Mouse (Mus musculus) ES-E14 (cell line): Measurements from ENCODE around the gene Eif5b. TPM values are rescaled to one million over a fixed set of nuclear protein-coding genes. Genes with fewer than 3 reads are reported as not detected.

Experiments
- DNase-seq: peaks from one replicate; pipeline ENCODE4 v3.0.0-alpha.2; 2013; ENCODE audit warnings: low read depth, low spot score
- H3K27ac ChIP-seq: 2 replicates; pipeline ENCODE4 v1.5.1; 2012; ENCODE audit warnings: low read depth, mild to moderate bottlenecking, low read length, moderate library complexity, mixed read lengths; ENCODE audit not compliant: poor library complexity, insufficient read depth, severe bottlenecking
- H3K36me3 ChIP-seq: 2 replicates; pipeline ENCODE4 v1.6.1; 2012; ENCODE audit warnings: mild to moderate bottlenecking, low read length, moderate library complexity, mixed read lengths; ENCODE audit not compliant: control insufficient read depth, poor library complexity, insufficient read depth, severe bottlenecking
- H3K4me1 ChIP-seq, 2 experiments: fragments of 150-350 bp in 1 of 2; sonication (generic) in 1 of 2; 2 replicates each; pipeline ENCODE4 v1.6.1; 2012; ENCODE audit warnings: low read length in 2 of 2, mild to moderate bottlenecking in 1 of 2, mixed read lengths in 1 of 2; ENCODE audit not compliant: control insufficient read depth in 2 of 2, insufficient read depth in 2 of 2, poor library complexity in 1 of 2
- H3K4me3 ChIP-seq, 2 experiments: fragments of 150-350 bp in 1 of 2; sonication (generic) in 1 of 2; 2 replicates each; pipeline ENCODE4 v1.5.1; 2012; ENCODE audit warnings: low read length in 2 of 2, low read depth in 1 of 2, mild to moderate bottlenecking in 1 of 2, mixed read lengths in 1 of 2; ENCODE audit not compliant: insufficient read depth in 1 of 2, poor library complexity in 1 of 2, severe bottlenecking in 1 of 2
- H3K9ac ChIP-seq: 2 replicates; pipeline ENCODE4 v1.6.1; 2012; ENCODE audit warnings: low read depth, mild to moderate bottlenecking, low read length, mixed read lengths; ENCODE audit not compliant: poor library complexity, insufficient read depth, severe bottlenecking
- H3K9me3 ChIP-seq: fragments of 150-350 bp; sonication (generic); 2 replicates; pipeline ENCODE4 v1.6.1; 2012; ENCODE audit warnings: low read depth, mild to moderate bottlenecking, low read length; ENCODE audit not compliant: control insufficient read depth, insufficient read depth
- CHD2 ChIP-seq: IDR thresholded peaks from 2 replicates; pipeline ENCODE4 v1.6.1; 2014; ENCODE audit warnings: mild to moderate bottlenecking, low read depth, low read length, inconsistent platforms
- HCFC1 ChIP-seq: IDR thresholded peaks from 2 replicates; pipeline ENCODE4 v1.6.1; 2012; ENCODE audit warnings: low read length, inconsistent platforms, borderline replicate concordance; ENCODE audit not compliant: insufficient read depth
- MAFK ChIP-seq: IDR thresholded peaks from 2 replicates; pipeline ENCODE4 v1.6.1; 2014; ENCODE audit warnings: mild to moderate bottlenecking, low read depth, low read length, inconsistent platforms; ENCODE audit not compliant: insufficient read depth
- ZC3H11A ChIP-seq: IDR thresholded peaks from 2 replicates; pipeline ENCODE4 v1.6.1; 2012; ENCODE audit warnings: low read depth, mild to moderate bottlenecking, inconsistent platforms, low read length, borderline replicate concordance
- ZNF384 ChIP-seq: IDR thresholded peaks from 2 replicates; pipeline ENCODE4 v1.6.1; 2012; ENCODE audit warnings: low read depth, low read length, inconsistent platforms
- in situ Hi-C, 2 experiments: fragments of 600-800 bp; cut with MboI; formaldehyde crosslinking; loops; one replicate each; pipeline ENCODE4 v1.15.1; 2025; ENCODE audit warnings: low sequenced_read_pairs in 2 of 2, inconsistent platforms in 1 of 2; ENCODE audit not compliant: unreplicated experiment in 2 of 2
- total RNA-seq: library from RNA; depleted of rRNA; stranded (reverse); fragments of 300-350 nt; gene quantifications from 2 replicates; pipeline ENCODE4 v1.2.3, GENCODE M21; 2012

The Eif5b gene
- total RNA-seq, 1 experiment, result 30.6 TPM

- H3K9ac ChIP-seq, result no peak overlapping the region
- no peak for TF ChIP-seq HCFC1
- no peaks in the 10 kb centered on the region for H3K36me3 ChIP-seq
- H3K9me3 ChIP-seq, result no peaks in the 10 kb centered on the region
- no peak for DNase-seq
- H3K4me1 ChIP-seq, result peaks cover 0 to 4% of the 10 kb centered on the region in 2 experiments; a peak in 1 of 4 replicates
- H3K4me3 ChIP-seq, result no peak overlapping the region
- H3K27ac ChIP-seq, result no peak overlapping the region
- in situ Hi-C loops, result no loop called here
Observed at GRCm38 (mm10) chr1:38003046-38003445, 5.2 kb downstream of the Eif5b start.

- Histone ChIP-seq H3K9ac (no peak overlapping the region), H3K27ac (no peak overlapping the region), H3K4me3 (no peak overlapping the region), H3K4me1 (peaks cover 0 to 6% of the 10 kb centered on the region in 2 experiments; a peak in 1 of 4 replicates), H3K36me3 (no peaks in the 10 kb centered on the region), H3K9me3 (no peaks in the 10 kb centered on the region)
- in situ Hi-C loops, result no loop called here
- DNase-seq, result no peak
- TF ChIP-seq ZNF384, result no peak
- TF ChIP-seq ZC3H11A, result no peak
- TF ChIP-seq CHD2, result no peak
- no peak for TF ChIP-seq HCFC1
- TF ChIP-seq MAFK, result no peak
Observed at GRCm38 (mm10) chr1:38006741-38007140, 8.9 kb downstream of the Eif5b start.

DNA sequence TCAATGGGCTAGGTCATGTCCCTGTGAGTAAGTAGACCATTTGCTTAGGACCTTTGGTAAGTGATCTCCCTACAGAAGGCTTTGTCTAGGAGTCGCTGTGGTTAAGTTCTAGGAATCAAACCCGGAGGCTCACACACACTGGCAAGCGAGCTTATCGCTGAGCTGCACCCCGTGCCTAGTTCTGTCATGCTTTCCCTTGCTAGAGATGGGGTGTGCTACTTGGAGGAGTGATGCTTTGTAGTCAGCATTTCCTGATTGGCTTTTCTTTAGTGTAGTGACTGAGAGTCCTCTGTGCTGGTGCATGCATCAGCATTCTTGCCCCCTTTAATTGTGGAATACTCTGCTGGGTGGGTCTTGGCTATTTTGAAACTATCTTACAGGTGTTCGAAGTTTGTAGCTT lies 13.8 kb downstream of the Eif5b start:
- no peaks in the 10 kb centered on the region for H3K36me3 ChIP-seq
- no peaks in the 10 kb centered on the region for H3K9me3 ChIP-seq
- in situ Hi-C loops, result no loop called here
- no peak overlapping the region for H3K4me3 ChIP-seq
- H3K27ac ChIP-seq, result no peak overlapping the region
- no peak for DNase-seq
- H3K9ac ChIP-seq, result no peak overlapping the region
- peaks cover 0 to 4% of the 10 kb centered on the region in 2 experiments; a peak in 1 of 4 replicates for H3K4me1 ChIP-seq
- no peak for TF ChIP-seq ZC3H11A
- no peak for TF ChIP-seq ZNF384
- no peak for TF ChIP-seq HCFC1
- TF ChIP-seq MAFK, result no peak
- TF ChIP-seq CHD2, result no peak

GRCm38 (mm10) chr1:38012104-38012503 lies 14.3 kb downstream of the Eif5b start:
- H3K4me3 ChIP-seq, result no peak overlapping the region
- no peak for DNase-seq

DNA sequence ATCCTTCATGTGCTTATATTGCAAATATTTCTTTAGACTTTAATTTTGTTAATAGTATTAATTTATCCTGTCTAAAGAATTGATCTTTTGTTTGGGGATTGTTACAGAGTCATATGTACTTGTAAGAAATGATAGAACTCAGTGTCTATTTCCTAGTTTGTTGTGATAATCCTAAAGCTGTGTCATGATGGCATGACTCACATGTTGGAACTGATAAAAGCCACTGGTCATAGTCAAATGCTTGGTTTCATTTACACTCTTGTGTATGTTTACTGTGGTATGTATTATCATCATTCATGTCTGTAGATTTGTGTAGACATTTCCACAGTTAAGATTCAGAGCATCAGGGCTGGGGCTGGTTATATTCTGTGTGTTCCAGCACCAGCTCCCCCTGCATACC lies 14.7 kb downstream of the Eif5b start:
- in situ Hi-C loops, result no loop called here
- TF ChIP-seq MAFK, result no peak
- TF ChIP-seq CHD2, result no peak
- TF ChIP-seq HCFC1, result no peak
- no peak for TF ChIP-seq ZC3H11A
- TF ChIP-seq ZNF384, result no peak

More at GRCm38 (mm10) chr1:38012104-38012503, 14.3 kb downstream of the Eif5b start:
- in situ Hi-C loops, result no loop called here
- no peaks in the 10 kb centered on the region for H3K9me3 ChIP-seq
- H3K27ac ChIP-seq, result no peak overlapping the region
- no peak overlapping the region for H3K9ac ChIP-seq
- no peaks in the 10 kb centered on the region for H3K36me3 ChIP-seq
- peaks cover 0 to 2% of the 10 kb centered on the region in 2 experiments; a peak in 1 of 4 replicates for H3K4me1 ChIP-seq
- TF ChIP-seq HCFC1, result no peak
- no peak for TF ChIP-seq ZNF384
- no peak for TF ChIP-seq MAFK
- no peak for TF ChIP-seq ZC3H11A
- no peak for TF ChIP-seq CHD2

More for the DNA sequence above, 14.7 kb downstream of the Eif5b start:
- Histone ChIP-seq H3K9ac (no peak overlapping the region), H3K27ac (no peak overlapping the region), H3K4me1 (peaks cover 0 to 2% of the 10 kb centered on the region in 2 experiments; a peak in 1 of 4 replicates), H3K9me3 (no peaks in the 10 kb centered on the region), H3K4me3 (no peak overlapping the region), H3K36me3 (no peaks in the 10 kb centered on the region)
- no peak for DNase-seq
